Mouse (Mus musculus): ENCODE measurements around the gene Igf1r.

Igf1r gene

DNA sequence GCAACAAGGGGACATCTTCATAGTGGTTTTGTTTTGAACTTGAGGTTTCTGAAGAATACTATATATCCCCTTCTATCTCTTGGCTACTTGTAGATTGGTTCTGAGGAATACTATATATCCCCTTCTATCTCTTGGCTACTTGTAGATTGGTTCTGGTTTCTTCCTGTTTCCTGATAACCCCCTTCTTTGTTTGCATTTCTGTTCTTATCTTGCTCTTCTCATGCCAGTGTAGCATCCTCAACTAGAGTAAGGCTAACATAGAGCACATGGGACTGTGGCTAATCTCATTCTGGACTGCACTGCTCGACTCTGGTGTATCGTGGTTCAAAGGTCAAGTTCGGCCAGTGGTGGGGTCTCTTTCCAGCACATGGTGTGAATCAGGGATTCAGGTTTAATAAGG is 58.2 kb downstream of the Igf1r start:
- no peak for DNase-seq

DNA sequence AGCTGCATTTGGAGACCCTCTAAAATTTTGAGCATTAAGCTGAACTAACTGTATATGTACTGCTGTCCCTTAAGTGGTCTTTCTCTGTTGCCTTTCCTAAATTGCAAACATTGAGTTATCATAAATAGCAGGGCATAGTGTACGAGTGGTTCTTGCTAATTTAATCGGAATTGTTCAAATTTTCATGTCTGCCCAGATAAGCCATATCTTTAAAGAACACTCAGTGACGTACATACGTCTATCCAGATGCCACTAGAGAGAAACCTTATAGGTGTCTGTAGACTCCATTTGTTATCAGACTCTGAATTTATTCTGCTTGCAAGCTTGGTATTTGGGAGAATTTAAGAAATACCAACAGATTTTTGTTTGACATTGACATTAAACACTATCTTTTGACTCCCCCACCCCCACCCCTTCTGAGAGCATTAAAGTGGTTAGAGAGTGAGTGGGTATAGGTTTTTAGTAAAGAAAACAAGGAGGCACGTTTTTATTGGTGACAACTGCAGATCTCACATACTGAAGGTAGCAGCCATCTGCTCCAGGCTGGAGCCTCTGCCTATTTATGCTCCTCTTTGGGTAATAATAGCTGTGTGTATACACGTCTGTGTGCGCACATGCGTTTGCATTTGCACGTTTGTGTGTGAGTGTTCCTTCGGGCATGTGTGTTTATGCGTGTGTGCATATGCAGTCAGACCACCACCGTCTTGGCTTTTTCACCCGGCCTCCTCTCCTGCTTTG is 58.9 kb downstream of the Igf1r start:
- no peak for DNase-seq

DNA sequence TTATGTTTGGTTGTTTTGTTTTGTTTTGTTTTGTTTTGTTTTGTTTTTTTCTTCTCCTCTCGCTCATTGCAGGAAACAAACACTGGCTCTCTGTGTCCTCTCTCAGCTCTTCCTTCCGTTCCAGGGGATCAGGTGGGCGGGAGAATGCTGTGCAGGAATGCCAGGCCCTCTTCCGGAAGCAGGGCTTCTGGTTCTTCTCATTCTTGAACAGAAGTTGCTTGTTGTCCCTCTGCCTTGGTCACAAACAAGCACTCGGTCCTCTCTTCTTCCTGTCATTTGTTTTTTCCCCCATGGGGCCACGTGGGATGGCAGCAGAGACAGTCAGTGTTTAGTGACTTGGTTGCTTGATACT is 59.5 kb downstream of the Igf1r start:
- no peak for DNase-seq

DNA sequence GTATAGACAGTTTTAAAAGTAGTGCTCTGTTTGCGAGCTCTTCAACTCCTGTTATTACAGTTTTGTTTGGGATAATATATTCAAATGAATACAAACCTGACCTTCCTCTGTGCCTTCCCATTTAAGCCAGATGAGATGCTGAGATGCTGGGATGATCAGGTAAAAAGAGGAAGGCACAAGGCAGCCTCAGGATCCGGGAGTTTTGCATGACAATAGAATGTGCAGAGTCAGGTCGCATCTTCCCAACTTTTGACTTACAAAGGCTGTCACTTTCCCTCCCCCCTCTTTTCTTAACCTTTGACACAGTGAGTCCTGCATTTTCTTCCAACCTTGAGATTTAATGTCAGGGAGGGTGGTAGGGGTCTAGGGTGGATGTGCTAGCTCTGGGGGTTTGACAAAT is 61.9 kb downstream of the Igf1r start:
- no peak for DNase-seq

DNA sequence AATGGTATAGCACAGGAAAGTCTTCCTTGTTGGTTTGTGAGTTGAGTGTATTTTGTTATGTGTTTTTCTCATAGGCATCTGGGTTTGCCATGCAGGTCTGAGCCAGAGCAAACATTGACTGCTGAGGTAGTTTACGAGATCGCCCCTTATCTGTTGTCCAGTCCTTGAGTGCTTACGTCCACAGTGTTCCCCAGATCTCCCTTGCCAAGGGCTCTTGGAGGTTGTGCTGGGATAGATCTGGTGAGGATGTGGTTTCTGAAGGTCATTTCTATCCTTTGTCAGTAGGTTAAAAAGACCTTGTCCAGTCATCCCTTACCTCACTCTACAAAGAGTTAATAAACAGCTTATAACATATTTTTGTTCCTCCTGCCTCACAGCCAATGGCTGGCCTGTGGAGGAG is 62.8 kb downstream of the Igf1r start:
- DNase-seq, result no peak

DNA sequence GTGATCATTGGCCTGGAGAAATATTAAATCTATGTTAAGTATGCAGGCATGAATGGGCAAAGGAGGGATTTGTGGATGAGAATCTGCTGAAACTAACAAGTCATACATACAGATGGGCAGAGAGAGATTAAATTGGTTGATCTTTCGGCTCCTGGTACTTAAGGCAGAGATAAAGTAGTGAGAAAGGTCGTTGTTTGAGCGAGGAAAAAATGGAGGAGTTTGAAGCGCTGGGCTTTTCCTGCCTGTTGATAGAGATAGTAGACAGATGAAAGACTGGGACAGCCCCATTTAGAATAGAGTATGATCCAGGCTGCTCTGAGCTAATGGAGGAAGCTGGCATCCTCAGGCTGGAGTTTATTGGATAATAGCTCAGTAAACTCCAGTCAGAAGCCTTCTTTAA is 65.4 kb downstream of the Igf1r start:
- no peak for DNase-seq

DNA sequence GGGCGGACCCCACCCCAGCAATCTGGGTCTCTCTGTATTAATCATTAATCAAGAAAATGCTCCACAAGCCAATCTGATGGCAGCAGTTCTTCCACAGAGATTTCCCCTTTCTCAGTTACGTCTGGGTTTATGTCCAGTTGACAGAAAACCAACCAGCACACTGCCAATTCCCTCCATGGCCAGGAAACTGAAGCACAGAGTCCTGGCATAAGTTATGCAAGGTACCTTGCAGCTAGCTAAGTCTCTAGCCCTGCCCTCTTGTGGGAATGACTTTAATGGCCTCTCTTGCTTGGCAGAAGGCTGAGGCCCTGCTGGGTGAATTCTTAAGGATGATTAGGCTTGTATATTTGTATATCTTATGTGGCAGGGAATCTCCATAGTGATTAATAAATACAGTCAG is 67.9 kb downstream of the Igf1r start:
- no peak for DNase-seq

DNA sequence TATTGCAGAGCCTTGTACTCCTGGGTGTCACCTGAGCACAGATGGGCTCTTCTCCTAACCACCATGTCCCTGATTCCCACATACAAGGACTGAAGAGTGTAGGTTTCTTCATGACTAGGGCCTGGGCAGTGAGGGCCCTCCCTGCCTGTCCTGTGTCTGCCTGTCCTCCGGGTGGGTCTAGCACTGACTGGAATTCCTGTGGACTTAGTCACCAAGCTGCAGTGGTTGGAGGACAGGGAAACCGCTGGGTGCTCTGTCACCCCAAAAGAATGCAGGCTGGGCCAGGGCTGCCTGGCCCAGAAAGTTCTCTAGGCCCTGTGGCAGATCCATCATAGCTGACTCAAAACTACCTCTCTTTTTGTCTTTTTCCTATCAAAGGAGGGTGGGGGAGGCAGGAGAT is 69.1 kb downstream of the Igf1r start:
- no peak for DNase-seq

DNA sequence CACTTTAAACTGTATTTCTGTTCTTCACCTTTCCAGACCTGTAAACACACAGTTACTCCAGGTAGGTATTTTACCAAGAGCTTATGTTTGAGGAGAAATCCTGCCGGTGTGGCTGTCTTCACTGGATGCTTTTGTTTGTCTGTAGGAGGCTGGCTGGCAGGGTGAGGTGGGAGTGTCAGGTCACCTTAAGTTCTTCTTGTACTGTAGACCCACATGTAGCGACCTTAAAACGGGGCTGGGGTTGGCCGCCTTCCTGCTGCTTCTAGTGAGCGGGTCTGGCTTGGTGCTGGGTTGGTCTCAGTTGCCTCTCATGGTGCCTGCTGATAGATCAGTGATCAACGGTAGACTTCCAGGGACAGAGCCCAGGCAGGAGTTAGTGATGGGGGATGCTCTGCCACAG is 69.6 kb downstream of the Igf1r start:
- no peak for DNase-seq

DNA sequence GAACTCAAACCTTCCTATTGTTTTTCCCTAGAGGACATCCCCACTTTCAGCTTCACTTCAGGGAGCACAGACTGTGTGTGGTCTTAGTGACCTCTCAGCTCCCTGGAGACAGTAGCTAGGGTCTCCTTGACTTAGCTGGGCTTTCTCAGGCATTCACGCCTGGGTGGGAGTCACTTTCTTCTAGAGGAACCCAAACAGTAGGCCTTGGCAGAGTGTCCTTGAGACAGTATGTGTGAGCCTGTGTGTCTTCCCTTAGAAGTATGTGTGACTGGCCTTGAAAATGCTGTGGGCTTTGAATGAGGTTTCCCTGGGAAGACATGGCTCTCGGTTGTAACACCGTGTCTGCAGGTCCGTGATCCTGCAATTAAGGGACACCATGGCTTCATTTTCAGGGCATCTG is 71.3 kb downstream of the Igf1r start:
- DNase-seq, result no peak

DNA sequence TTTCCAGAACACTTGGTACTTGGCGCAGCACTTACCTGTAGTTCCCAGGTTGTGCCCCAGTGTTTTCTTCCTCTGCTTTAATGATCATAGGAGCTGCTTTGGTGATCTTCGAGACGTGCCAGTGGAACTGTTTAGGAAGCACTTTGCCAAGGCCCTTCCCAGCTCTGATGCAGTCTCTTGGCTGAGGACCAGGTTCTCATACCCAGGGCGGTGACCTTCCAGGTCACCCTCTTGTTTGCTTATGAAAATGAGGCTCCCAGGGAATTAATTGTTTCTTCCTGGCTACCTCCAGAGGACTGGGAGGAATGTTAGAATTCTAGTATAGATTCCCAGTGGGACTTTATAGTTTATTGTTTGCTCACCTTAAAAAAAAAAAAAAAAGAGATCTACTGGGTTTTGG is 72.0 kb downstream of the Igf1r start:
- DNase-seq, result no peak

DNA sequence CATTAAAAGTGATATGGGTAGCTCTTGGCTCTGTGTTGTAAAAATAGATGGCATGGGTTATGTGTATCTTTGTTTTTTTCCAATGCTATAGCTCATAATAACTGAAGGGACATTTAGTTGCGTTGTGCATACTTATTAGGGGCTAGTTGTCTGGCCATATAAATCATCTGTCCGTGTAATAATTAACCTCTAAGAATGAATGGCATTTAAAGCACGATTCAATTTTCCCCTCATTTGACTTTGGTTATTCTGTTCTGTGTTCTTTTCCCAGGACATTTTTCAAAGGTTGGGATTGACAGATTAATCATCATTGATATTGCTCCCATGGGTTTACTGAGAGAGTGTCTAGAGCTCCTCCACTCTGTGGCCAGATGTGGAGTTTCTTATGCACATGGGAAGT is 72.8 kb downstream of the Igf1r start:
- no peak for DNase-seq

DNA sequence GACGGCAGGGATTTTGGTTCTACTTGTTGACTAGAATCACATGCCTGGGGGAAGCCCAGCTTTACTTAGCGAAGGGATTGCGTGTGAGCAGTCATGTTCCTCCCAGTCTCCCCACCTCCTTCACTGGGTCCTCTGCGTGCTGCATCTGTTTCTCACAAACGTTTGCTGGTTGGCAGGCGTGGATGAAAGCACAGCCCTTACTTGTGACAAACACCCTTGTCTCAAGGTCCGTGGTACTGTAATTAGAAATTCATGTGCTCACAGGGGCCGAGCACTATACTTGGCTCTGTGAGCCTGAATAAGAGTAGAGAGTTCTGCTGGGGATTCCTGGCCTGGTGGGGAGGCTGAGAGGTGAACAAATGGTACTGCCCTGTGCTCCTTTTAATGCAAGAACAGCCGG is 73.4 kb downstream of the Igf1r start:
- no peak for DNase-seq

DNA sequence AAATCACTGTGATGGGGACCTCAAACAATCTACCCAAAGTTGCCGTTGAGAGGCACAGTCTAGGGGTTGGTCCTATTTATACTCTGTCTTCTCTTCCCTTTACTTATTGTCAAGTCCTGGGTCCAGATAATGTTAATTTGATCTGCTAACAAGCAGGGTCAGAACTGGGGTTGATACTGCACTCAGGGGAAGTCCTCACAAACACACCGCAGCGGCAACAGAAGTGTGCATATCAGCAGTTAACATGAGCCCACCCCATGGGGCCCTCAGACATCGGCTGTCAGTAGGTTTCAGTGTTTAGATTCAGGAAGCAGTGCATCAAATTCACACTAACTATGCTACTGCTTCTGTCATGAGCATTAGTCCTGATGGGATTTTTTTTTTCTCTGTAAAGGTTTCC is 75.5 kb downstream of the Igf1r start:
- DNase-seq, result no peak

DNA sequence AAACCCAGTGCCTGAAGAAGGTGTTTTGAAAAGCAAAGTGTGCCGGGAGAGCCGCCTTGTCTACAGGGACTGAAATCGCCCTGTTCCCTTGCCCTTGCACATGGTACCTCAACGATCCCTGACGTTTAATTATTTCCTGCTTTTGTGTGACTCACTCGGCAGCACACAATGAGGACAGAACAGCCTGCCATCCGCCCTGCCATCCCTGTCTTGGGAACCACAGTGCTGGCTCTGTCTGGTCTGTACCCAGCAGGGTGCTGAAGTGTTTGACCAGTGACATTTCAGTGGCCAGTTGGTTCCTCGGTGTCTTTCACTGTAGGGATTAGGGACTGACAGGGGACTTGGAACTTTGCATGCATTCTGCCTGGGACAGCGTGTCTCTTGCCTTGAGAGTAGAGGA is 78.2 kb downstream of the Igf1r start:
- DNase-seq, result peak; percentile 68

DNA sequence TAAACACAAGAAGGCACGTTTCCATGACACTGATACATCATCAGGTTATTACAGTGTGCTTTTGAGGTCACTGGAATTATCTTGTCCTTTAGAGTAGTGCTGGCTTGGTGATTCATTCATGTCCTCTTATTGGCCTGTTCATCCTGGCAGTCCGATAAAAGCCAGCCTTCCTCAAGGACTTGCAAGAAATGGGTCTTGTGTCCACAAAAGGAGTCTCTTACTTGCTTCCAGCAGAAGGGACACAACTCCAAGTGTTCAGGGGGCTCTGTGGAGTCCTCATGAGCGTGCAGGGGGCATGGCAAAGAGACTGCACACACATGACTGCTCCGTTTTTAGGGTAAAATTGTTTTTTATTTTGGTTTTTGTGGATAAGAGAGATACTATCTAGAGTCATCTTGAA is 83.9 kb downstream of the Igf1r start:
- DNase-seq, result no peak

DNA sequence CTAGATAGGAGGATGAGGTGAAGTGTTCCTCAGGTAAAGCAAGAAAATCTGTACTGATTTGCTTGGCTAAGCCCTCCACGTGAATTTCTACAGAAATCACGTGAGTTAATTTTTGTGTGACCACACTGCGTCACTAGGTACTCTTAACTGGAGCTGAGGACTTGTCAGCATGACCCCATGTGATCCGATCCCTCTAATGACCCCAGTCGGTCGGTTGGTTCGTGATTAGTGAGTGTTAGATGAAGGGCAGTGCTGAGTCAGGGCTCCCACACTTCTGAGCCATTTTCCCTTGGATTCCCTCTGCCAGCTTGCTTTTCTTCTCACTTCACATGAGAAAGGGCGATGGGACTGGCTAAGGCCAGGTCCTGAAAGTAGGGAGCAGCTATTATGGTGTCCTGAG is 86.2 kb downstream of the Igf1r start:
- DNase-seq, result no peak

DNA sequence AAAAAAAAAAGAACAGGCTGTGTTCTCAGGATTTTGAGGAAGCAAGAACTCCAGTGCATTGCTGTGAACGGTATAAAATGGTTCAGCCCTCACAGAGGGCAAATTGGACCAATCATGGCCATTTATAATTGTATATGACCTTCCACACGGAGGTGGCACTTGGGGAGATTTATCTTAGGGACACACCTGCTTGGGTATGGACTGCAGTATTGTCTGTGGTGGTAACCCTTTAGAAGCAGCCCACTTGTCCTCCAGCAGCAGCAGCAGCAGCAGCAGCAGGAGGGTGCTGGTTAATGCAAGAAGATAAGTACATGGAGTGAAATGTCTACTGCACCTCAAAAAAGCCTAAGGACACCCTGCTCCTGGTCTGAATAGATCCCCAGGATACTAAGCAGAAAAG is 86.9 kb downstream of the Igf1r start:
- no peak for DNase-seq

DNA sequence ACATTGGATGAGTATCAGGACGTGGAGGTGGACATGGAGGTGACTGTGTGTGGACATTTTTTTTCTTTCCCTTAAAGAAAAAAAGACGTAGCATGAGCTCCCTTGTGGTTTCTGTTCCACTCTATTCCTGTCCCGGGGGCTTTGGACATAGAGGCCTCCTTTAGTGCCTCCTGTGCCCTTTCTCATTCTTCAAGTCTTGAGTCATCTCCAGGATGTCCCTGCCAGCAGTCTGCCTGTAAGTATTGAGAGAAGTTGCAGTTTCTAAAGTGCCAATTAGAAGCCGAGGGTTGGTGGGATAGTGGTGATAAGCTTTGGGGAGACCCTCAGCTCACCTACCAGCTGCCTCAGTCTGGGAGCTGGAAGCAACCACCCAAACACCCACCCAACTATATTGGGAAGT is 92.0 kb downstream of the Igf1r start:
- no peak for DNase-seq

DNA sequence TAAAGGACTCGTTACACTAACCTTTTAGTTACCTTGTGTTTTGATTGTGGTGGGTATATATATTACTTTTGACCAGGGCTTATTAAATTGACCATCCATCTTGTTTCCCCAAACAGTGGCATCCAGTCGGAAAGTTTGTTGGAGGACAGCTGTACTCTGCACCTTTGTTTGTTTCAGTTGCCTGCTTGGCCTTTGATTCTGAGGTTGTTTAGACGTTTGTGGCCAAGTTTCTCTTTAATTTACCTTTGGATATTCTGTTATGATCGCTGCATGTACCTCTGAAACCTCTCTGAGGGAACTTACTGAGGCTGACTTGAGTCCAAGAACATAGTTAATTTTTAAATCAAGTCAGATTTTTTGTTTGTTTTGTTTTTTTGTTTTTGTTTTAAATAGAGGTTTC is 94.5 kb downstream of the Igf1r start:
- DNase-seq, result no peak

DNA sequence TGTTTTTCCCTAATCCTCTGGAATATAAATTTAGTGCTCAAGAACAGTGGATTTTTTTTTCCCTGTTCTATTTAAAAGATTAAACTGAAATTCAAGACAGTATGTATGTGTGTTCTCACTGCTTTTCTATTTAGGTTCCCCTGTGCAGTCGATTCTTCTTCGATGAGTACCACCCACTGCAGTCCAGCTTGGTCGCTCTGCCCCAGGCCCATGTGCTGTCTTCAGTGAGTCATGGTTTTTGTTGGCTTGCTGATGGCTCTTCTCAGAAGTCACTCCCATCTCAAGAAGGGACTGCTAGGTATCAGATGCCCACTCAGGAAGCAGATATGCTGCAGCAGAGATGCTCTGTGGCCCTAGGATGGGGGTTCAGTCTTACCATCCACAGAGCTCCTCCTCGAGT is 95.9 kb downstream of the Igf1r start:
- DNase-seq, result no peak

DNA sequence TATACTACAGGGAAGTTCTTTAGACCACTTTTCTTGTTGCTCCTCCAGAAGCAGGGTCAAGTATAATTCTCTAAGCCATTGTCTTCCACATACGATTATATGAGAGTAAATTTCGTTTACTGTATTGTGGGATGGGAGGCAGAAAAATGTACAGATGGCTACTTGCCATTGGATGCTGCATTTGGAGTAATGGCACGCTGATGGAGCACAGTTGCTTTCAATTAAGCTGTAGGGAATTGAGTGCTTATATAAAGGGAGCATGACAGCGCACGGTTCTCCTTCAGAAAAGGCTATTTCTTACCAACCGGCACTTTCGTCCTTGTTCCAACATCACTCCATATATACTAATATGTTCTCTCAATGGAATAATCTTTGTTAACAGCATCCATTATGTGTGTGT is 96.4 kb downstream of the Igf1r start:
- DNase-seq, result no peak

DNA sequence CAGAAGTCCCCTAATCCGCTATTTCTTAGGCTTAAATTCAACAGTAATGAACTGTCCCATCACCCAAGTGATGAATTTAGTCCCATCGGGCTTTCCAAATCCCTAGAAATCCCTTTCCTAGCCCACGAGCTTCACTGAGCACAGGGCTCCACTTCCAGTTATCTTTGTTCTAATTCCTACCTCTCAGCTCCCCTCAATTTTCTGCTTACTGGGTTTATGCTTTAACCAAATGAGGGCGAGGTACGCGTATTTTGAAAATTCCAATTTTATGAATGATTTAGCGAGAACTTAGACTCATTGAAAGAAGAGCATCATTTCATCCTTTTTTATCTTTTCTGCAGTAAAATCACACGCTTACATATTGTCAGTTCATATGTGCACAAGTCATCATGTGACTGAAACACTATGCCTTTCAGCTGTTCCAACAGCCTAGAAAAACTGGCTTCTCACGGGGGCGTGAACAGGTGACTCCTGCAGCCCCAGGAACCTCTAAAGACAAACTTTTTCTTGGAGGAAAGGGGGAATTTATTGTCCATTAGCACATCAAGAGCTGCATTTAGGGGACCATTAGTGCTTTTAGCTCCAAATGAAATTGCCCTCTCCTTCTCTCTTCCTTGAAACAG is 100.5 kb downstream of the Igf1r start:
- DNase-seq, result no peak

DNA sequence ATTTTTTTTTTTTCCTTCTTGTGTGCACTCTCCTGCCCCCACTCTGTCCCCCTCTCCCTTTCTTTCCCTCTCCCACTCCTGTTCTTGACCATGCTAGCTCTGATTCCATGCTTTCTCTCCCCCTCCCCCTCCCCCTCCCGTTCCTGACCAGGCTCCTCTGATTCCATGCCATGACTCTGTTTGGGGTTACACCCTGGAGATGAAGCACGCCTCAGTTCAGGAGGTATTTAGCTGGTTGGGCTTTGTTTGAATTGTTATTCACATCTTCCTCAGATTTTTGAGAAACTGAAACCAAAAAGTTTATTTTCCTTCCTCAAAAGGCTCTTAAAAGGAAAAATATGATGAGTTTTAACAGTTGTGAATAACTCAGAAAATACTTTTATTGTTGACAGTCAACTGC is 101.9 kb downstream of the Igf1r start:
- DNase-seq, result no peak

DNA sequence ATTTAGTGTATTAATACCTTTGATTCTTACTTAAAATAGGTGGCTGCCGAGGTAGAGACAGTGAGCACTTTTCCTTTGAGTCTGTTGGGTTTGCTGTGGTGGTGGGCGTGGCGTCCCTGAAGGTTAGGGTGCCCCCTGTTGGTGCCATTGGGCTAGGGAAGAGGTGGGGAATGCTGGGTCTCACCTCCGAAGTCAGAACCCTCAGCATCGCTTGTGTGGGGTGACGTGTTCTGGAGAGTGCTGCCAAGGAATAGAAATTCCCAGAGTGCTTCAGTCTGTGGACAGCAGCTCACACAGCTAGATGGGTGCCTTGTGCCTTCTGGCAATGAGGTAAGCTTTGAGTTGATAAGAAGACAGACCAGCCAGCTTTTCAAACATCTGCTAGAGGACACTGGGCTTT is 102.3 kb downstream of the Igf1r start:
- DNase-seq, result no peak
